Mouse (Mus musculus) olfactory bulb, adult 2 months (tissue): ENCODE measurements around the gene C1qtnf12. TPM values are rescaled to one million over a fixed set of nuclear protein-coding genes. Genes with fewer than 3 reads are reported as not detected.

ENCODE experiments used
- H3K27ac ChIP-seq: fragments of 200-500 bp; 2 replicates; pipeline ENCODE4 v1.5.1; 2012; ENCODE audit warnings: low read depth, low read length; ENCODE audit not compliant: insufficient read depth
- H3K4me1 ChIP-seq: fragments of 200-500 bp; 2 replicates; pipeline ENCODE4 v1.6.1; 2012; ENCODE audit warnings: low read length; ENCODE audit not compliant: control insufficient read depth, insufficient read depth
- H3K4me3 ChIP-seq: fragments of 200-500 bp; 2 replicates; pipeline ENCODE4 v1.5.1; 2012; ENCODE audit warnings: mild to moderate bottlenecking, low read depth, low read length, moderate library complexity; ENCODE audit not compliant: insufficient read depth
- CTCF ChIP-seq: fragments of 200-500 bp; IDR thresholded peaks from 2 replicates; pipeline ENCODE4 v1.5.1; 2012; ENCODE audit warnings: low read depth, mild to moderate bottlenecking, low read length, moderate library complexity; ENCODE audit not compliant: insufficient read depth
- POLR2A ChIP-seq: fragments of 200-500 bp; IDR thresholded peaks from 2 replicates; pipeline ENCODE4 v1.6.1; 2012; ENCODE audit warnings: mild to moderate bottlenecking, low read depth, low read length, moderate library complexity; ENCODE audit not compliant: insufficient read depth
- WGBS: fragments of 180-500 bp; shearing (Covaris S2); methylation state at CpG from one replicate; pipeline ENCODE4 v1.1.7; 2018; 5-methylcytosine and 5-hydroxymethylcytosine counted together
- polyA plus RNA-seq: library from polyadenylated mRNA; stranded (reverse); fragments of >200 nt; gene quantifications from 2 replicates; pipeline ENCODE4 v1.2.4, GENCODE M21; 2012; ENCODE audit warnings: low replicate concordance; ENCODE audit not compliant: missing spikeins, insufficient read depth, insufficient read length

The C1qtnf12 gene
- polyA plus RNA-seq, 1 experiment, result not detected

GRCm38 (mm10) chr4:155992241-155992905 is 30.3 kb downstream of the C1qtnf12 start, which contains the start of the genes B3galt6 and Sdf4:
TSS of gene B3galt6 (minus strand) at chr4:155992649.
TSS of gene Sdf4 (plus strand) at chr4:155992872.
- WGBS, result under 1% methylated on average over 99 of the region's 99 CpGs
- Histone ChIP-seq H3K4me3 (peak within 1 kb of the TSS; percentile 82), H3K4me1 (peaks cover 13% of the 10 kb centered on the region), H3K27ac (peak within 1 kb of the TSS; percentile 97)
- TF ChIP-seq POLR2A, result peak; percentile 78
- TF ChIP-seq CTCF, result peak; percentile 96

DNA sequence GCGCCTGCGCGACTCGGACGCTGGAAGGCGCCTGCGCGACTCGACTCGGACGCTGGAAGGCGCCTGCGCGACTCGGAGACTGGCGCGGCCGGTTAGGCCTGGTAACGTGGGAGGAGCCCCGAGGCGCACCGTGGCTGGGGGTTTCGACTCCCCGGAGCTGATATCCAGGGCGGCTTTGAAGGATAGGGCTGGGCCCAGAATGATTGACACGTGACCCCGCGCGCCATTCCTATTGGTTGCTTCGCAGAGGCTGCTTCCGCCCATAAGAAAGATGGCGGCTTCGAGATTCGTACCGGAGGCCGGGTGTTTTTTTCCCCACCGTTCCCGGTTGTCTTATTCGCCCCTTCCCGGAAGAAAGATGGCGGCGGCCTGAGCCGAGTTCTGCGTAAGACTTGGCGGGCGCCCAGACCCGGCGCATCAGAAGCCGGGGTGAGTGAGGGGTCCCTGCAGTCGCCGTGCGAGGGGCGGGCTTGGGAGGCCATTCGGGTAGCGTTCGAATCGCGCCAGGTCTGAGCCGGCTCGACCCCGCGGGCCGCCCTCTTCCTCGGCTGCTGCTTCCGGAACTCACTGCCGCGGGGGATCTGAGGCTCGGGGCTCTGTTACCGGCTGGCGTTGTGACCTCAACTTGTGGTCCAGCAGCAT is 30.9 kb downstream of the C1qtnf12 start:
- no peak for TF ChIP-seq CTCF
- peak; percentile 35; the same call in 1 of the 2 replicates for TF ChIP-seq POLR2A
- Histone ChIP-seq H3K4me1 (peaks cover 13% of the 10 kb centered on the region), H3K27ac (peak overlapping the region; percentile 97), H3K4me3 (peak overlapping the region; percentile 82)
- under 1% methylated on average over 70 of the region's 70 CpGs for WGBS

DNA sequence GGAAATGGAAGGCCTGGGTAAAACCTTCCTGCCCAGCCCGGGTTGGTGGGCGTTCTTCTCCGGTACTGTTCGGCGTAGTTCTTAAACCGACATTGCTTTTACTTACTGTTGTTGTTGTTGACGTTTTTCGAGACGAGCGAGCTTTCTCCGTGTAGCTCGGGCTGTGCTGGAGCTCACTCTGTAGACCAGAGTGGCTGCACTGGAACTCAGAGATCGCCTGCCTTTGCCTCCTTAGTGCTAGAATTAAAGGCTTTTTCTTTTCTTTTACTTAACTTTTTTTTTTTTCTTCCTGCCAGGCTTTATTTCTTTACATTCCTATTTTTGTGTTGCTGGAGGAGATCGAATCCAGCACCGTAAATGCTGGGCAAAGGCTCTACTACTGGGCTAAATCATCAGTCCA is 31.5 kb downstream of the C1qtnf12 start:
- Histone ChIP-seq H3K4me3 (peak overlapping the region; percentile 82), H3K4me1 (peaks cover 13% of the 10 kb centered on the region), H3K27ac (peak overlapping the region; percentile 97)
- TF ChIP-seq CTCF (no peak), POLR2A (no peak)
- 2% methylated on average over 15 of the region's 15 CpGs for WGBS

GRCm38 (mm10) chr4:156004109-156004508 is 42.0 kb downstream of the C1qtnf12 start:
- no peak for TF ChIP-seq CTCF
- TF ChIP-seq POLR2A, result no peak
- H3K4me3 ChIP-seq, result no peak overlapping the region
- 92% methylated on average over 3 of the region's 3 CpGs for WGBS
- no peak overlapping the region for H3K27ac ChIP-seq
- H3K4me1 ChIP-seq, result no peaks in the 10 kb centered on the region

GRCm38 (mm10) chr4:156008369-156008768 is 46.3 kb downstream of the C1qtnf12 start:
- no peak overlapping the region for H3K4me3 ChIP-seq
- no peak for TF ChIP-seq POLR2A
- TF ChIP-seq CTCF, result no peak
- no peak overlapping the region for H3K27ac ChIP-seq
- H3K4me1 ChIP-seq, result no peaks in the 10 kb centered on the region
- 94% methylated on average over 4 of the region's 4 CpGs for WGBS

DNA sequence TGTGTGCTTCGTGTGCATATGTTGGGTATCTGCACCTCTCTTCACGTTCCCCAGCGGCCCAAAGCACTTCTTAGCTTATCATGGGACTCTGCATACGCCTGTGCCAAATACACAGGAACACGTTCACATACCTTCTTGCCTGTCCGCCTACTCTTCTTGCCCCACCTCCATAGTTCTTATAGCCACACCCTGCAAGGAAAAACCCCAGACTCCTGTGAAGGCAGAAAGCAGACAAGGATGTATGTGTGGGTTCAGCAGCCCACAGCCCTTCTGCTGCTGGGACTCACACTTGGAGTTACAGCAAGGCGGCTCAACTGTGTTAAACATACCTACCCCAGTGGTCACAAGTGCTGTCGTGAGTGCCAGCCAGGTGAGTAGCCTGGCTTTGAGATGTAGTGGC is 51.5 kb downstream of the C1qtnf12 start, which contains the start of gene Tnfrsf4:
Gene Tnfrsf4 (plus strand): TSS at position 207 of the 400 bp plus-strand sequence.
- TF ChIP-seq POLR2A (no peak), CTCF (no peak)
- 71% methylated on average over 8 of the region's 8 CpGs for whole genome bisulfite sequencing

GRCm38 (mm10) chr4:156014436-156014835 is 52.3 kb downstream of the C1qtnf12 start:
- TF ChIP-seq POLR2A (no peak), CTCF (no peak)
- H3K4me1 ChIP-seq, result no peaks in the 10 kb centered on the region; the same call in 1 of the 2 replicates
- no peak overlapping the region for H3K4me3 ChIP-seq
- H3K27ac ChIP-seq, result no peak overlapping the region
- WGBS, result 86% methylated on average over 2 of the region's 2 CpGs

More for the DNA sequence above, 51.5 kb downstream of the C1qtnf12 start, which contains the start of gene Tnfrsf4:
- Histone ChIP-seq H3K4me1 (no peaks in the 10 kb centered on the region; the same call in 1 of the 2 replicates), H3K4me3 (no peak within 1 kb of the TSS), H3K27ac (no peak within 1 kb of the TSS)

Other genes starting within 250 kb of the C1qtnf12 start
- gene Tmem240, start 227.5 kb upstream of the C1qtnf12 start, polyA plus RNA-seq, result not detected in 2 replicates
- not detected in 2 replicates for gene Atad3a, start 201.2 kb upstream of the C1qtnf12 start, polyA plus RNA-seq
- gene Vwa1, start 187.6 kb upstream of the C1qtnf12 start, polyA plus RNA-seq, result not detected in 2 replicates
- not detected in 2 replicates for gene Tmem88b, start 176.4 kb upstream of the C1qtnf12 start, polyA plus RNA-seq
- not detected in 2 replicates for gene Ankrd65, start 171.9 kb upstream of the C1qtnf12 start, polyA plus RNA-seq
- not detected in 2 replicates for gene Mrpl20, start 159.4 kb upstream of the C1qtnf12 start, polyA plus RNA-seq
- 186 and 258 TPM in 2 replicates for gene Ccnl2, start 149.8 kb upstream of the C1qtnf12 start, polyA plus RNA-seq
- not detected in 2 replicates for gene Aurkaip1, start 131.0 kb upstream of the C1qtnf12 start, polyA plus RNA-seq
- not detected in 2 replicates for gene Mxra8, start 122.6 kb upstream of the C1qtnf12 start, polyA plus RNA-seq
- not detected in 2 replicates for gene Dvl1, start 114.9 kb upstream of the C1qtnf12 start, polyA plus RNA-seq
- gene Tas1r3, start 99.0 kb upstream of the C1qtnf12 start, polyA plus RNA-seq, result not detected in 2 replicates
- not detected in 2 replicates for gene Cptp, start 92.9 kb upstream of the C1qtnf12 start, polyA plus RNA-seq
- gene Ints11, start 92.8 kb upstream of the C1qtnf12 start, polyA plus RNA-seq, result not detected in 2 replicates
- gene Pusl1, start 70.5 kb upstream of the C1qtnf12 start, polyA plus RNA-seq, result not detected in 2 replicates
- gene Acap3, start 70.5 kb upstream of the C1qtnf12 start, polyA plus RNA-seq, result not detected in 2 replicates
- not detected in 2 replicates for gene Ube2j2, start 18.5 kb upstream of the C1qtnf12 start, polyA plus RNA-seq
- gene B3galt6, start 30.3 kb downstream of the C1qtnf12 start, polyA plus RNA-seq, result not detected in 2 replicates
- 218 TPM in 1 of 2 replicates, not detected in the other for gene Sdf4, start 30.6 kb downstream of the C1qtnf12 start, polyA plus RNA-seq
- not detected in 2 replicates for gene Tnfrsf4, start 51.5 kb downstream of the C1qtnf12 start, polyA plus RNA-seq
- not detected in 2 replicates for gene Tnfrsf18, start 63.8 kb downstream of the C1qtnf12 start, polyA plus RNA-seq
- gene Ttll10, start 97.1 kb downstream of the C1qtnf12 start, polyA plus RNA-seq, result not detected in 2 replicates
- gene 9430015G10Rik, start 147.7 kb downstream of the C1qtnf12 start, polyA plus RNA-seq, result not detected in 2 replicates
- gene Rnf223, start 168.2 kb downstream of the C1qtnf12 start, polyA plus RNA-seq, result not detected in 2 replicates
- gene Agrn, start 235.2 kb downstream of the C1qtnf12 start, polyA plus RNA-seq, result not detected in 2 replicates
- gene Isg15, start 238.5 kb downstream of the C1qtnf12 start, polyA plus RNA-seq, result not detected in 2 replicates
- gene AW011738, start 241.0 kb downstream of the C1qtnf12 start, polyA plus RNA-seq, result not detected in 2 replicates